Mouse (Mus musculus) neutrophil, adult 59 days (primary cell): ENCODE measurements around the gene H3f3a. TPM values are rescaled to one million over a fixed set of nuclear protein-coding genes. Genes with fewer than 3 reads are reported as not detected.

Experiments
- total RNA-seq, 2 experiments: library from RNA; stranded (reverse); gene quantifications; 1 replicate in 1 of 2; 2 replicates in 1 of 2; pipeline ENCODE4 v1.2.4; 2023

The H3f3a gene
- total RNA-seq = 1,000 to 10,000 TPM; 1,595 to 1,745 TPM

DNA sequence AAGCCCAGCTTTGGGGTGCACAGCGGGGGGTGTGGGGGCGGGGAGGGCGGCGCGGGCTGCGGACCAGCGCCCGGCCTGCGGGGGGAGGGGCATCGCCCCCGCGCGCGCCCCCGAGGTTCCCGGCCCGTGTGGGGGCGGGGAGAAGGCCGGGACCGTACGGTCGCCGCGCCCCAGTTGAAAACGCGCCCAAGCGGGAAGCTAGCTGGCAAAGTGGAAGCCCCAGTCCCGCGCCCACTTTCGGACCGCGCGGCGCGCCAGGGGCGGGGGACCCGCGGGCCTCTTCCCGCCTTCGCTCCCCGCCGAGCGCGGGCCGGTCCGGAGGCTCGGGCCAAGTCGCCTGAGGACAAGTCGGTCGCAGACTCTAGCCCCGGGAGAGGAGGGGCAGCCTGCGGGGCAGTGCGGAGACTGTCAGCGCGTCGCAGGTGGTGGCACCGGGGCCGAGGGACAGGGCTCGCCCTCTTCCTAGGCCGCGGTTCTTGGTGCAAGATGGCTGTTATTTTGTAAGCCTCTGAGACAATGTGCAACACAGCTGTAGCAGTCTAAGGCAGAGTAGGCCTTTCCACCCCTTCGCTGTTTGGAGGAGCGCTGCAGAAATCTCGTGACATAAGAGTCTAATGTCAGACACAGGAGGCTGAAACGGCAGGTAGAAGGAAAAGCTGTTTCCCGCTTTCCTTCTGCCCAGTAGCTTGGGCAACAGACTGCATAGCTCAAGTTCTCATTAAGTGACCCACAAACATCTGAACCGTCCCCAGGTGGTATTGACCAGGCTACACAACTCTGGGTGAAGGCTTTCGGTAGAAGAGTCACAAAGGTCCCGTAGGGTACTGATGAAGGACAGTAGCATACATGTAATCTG lies at the start of gene H3f3a:
Gene H3f3a, minus strand, starts transcription at position 59 of the 856 bp plus-strand sequence.

DNA sequence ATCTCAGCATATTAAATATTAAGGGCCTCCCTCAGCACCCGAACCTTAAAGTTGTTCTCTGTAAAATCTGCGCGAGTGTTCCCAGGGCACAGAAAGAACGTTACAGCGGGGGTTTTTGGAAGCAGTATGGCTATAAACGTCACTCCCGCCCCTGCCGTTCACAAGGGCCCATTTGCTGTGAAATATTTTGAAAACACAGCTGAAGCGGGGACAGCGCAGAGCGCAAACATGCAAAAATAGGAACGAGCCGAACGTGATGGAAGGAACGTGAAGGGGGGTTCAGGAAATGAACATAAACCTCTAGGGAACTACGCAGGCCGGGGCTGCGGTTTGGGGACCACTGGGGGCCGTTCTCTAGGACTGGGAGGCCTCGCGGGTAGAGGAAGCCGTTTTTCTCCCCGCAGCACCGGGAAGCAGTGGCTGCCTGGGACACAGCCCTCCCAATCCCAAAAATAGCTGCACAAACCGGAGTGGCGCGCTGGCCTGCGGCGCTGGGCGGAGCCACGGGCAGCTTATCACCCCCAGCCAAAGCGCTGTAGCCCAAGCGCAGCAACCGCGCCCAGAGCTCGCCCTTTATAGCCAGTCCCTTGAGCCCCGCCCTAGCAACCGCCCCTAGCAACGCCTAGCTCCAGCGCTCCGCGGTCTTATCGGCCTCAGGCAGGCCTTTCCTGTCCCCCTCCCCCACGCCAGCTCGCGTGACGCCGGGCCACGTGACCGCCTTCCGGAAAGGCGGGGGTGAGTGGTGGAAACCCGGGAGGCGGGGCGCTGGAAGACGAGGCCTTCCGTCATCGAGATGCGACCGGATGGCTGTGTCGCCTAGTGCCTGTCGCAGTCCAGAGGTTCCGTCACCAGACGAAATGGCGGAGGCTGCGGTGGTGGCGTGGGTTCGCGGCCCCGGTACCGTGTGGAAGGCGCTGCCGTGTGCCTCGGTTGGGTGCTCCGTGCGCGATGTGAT lies 36.9 kb upstream of the H3f3a start, which contains the start of gene Sde2:
Gene Sde2, plus strand, starts transcription at position 812 of the 955 bp plus-strand sequence.

Other genes with a start within 250 kb of the H3f3a start
- gene Parp1, start 245.0 kb downstream of the H3f3a start, total RNA-seq = 10 to 100 TPM; 44.7 to 64.2 TPM
- gene Lin9, start 172.8 kb downstream of the H3f3a start, total RNA-seq = 10 to 100 TPM; 11.9 to 13.9 TPM
- not detected for gene Mixl1, start 116.9 kb downstream of the H3f3a start, total RNA-seq
- gene Acbd3, start 87.9 kb downstream of the H3f3a start, total RNA-seq = 10 to 100 TPM; 29.1 to 31.8 TPM
- gene Sde2, start 37.2 kb upstream of the H3f3a start, total RNA-seq = 10 to 100 TPM; 59.2 to 61.2 TPM
- gene Lefty2, start 79.2 kb upstream of the H3f3a start, total RNA-seq = not detected
- 10 to 100 TPM; 16.5 to 17.3 TPM for gene Pycr2, start 90.3 kb upstream of the H3f3a start, total RNA-seq
- under 1 TPM; 0.42 to 0.49 TPM for gene Lefty1, start 121.1 kb upstream of the H3f3a start, total RNA-seq
- gene Tmem63a, start 128.4 kb upstream of the H3f3a start, total RNA-seq = 10 to 100 TPM; 66.0 to 69.7 TPM
- gene Ephx1, start 207.0 kb upstream of the H3f3a start, total RNA-seq = 1 to 10 TPM in 1 of 2 experiments, under 1 TPM in 1; 0.84 to 1.7 TPM
- gene 9130409I23Rik, start 237.3 kb upstream of the H3f3a start, total RNA-seq = not detected